Mouse (Mus musculus): ENCODE results near the gene 4933415A04Rik. TPM values are rescaled to one million over a fixed set of nuclear protein-coding genes. Genes with fewer than 3 reads are reported as not detected.

The 4933415A04Rik gene
- polyA plus RNA-seq, 1 experiment from 2014 or later = 8.5 TPM

DNA sequence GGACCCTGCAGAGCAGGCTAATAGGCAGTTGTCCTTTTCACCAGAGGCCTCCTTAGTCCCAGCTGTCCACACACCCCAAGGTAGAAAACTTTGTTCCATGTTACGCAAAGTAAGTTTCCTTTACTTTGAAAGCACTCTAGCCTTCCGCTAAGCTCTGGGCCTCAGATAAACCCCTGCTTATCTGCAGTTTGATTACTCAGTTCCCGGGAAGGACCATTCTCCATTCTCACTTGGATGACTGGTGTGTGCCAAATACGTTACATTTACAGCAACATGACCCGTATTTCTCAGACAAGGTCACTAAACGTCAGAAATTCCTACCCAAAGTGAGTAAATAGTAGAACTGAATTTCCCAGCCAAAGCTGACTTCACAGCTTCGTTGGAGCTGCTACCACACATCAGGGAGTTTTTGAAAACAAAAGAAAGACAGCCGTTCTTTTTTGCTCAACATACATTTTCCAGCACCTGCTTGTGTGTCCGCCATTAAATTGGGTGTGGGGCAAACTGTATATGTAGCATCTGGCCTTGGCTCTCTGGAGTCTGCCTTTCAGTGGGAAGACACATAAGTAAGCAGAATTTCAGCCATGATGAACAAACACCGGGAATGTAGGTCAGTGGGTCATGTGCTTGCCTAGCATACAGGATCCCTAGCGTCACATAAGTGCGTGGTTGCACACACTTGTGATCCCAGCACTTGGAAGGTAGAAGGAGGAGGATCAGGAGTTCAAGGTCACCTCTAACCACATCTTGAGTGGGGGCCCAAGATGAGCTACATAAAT is 38.0 kb upstream of the 4933415A04Rik start:
- H3K9ac ChIP-seq (ENCODE audit: low read length) = no peak overlapping the region
- no peak overlapping the region for H3K4me3 ChIP-seq (ENCODE audit: low read depth, low read length)
- no peak overlapping the region for H3K4me2 ChIP-seq (ENCODE audit: low read depth, low read length, severe bottlenecking)
- ATAC-seq (replicated peaks; ENCODE audit: low FRiP score) = 0 out of 2 replicates have a peak, but pooled peaks have one; percentile 1
- no peak for DNase-seq (ENCODE audit: low spot score)
- H3K9me3 ChIP-seq (ENCODE audit: control insufficient read depth, low read length) = no peaks in the 10 kb centered on the region
- H3K27ac ChIP-seq (ENCODE audit: low read depth, low read length) = no peak overlapping the region
- WGBS = 51% methylated on average over 12 of the region's 12 CpGs
- no peaks in the 10 kb centered on the region for H3K36me3 ChIP-seq (ENCODE audit: control insufficient read depth, insufficient read depth, low read length)
- peaks cover 22% of the 10 kb centered on the region for H3K4me1 ChIP-seq (replicated peaks; ENCODE audit: control insufficient read depth, insufficient read depth, low read length)
- no peaks in the 10 kb centered on the region for H3K27me3 ChIP-seq (ENCODE audit: control insufficient read depth, insufficient read depth, low read length)

DNA sequence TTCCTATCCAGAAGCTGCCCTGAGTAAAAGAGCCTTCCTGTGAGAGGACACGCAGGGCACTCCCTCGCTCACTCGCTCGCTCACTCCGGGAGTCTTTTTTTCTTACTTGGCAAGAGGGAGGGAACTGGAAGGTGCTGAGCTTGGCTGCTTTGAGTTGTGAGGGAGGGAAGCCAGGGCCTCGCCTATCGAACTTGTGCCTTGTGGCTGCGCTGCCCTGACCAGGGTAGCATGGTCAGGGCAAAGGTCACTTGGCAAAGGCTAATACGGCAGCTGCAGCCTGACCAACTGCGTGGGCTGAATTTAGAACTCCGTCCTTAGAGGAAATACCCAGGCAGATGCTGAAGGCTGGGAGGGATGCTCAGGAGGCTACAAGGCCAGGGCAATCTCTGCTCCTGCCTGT is 37.1 kb upstream of the 4933415A04Rik start:
- Histone ChIP-seq H3K27ac (ENCODE audit: low read depth, low read length) (no peak overlapping the region), H3K27me3 (ENCODE audit: control insufficient read depth, insufficient read depth, low read length) (no peaks in the 10 kb centered on the region), H3K4me2 (ENCODE audit: low read depth, low read length, severe bottlenecking) (no peak overlapping the region), H3K9me3 (ENCODE audit: control insufficient read depth, low read length) (no peaks in the 10 kb centered on the region), H3K4me1 (replicated peaks; ENCODE audit: control insufficient read depth, insufficient read depth, low read length) (peaks cover 22% of the 10 kb centered on the region), H3K36me3 (ENCODE audit: control insufficient read depth, insufficient read depth, low read length) (no peaks in the 10 kb centered on the region), H3K9ac (ENCODE audit: low read length) (no peak overlapping the region), H3K4me3 (ENCODE audit: low read depth, low read length) (no peak overlapping the region)
- ATAC-seq (replicated peaks; ENCODE audit: low FRiP score) (no peak), DNase-seq (ENCODE audit: low spot score) (no peak)
- WGBS = 53% methylated on average over 11 of the region's 11 CpGs

- Histone ChIP-seq H3K4me2 (ENCODE audit: low read depth, low read length, severe bottlenecking) (no peak overlapping the region), H3K9me3 (ENCODE audit: control insufficient read depth, low read length) (no peaks in the 10 kb centered on the region), H3K4me3 (ENCODE audit: low read depth, low read length) (no peak overlapping the region), H3K27ac (ENCODE audit: low read depth, low read length) (no peak overlapping the region), H3K4me1 (replicated peaks; ENCODE audit: control insufficient read depth, insufficient read depth, low read length) (peaks cover 17% of the 10 kb centered on the region), H3K27me3 (ENCODE audit: control insufficient read depth, insufficient read depth, low read length) (no peaks in the 10 kb centered on the region), H3K36me3 (ENCODE audit: control insufficient read depth, insufficient read depth, low read length) (no peaks in the 10 kb centered on the region), H3K9ac (ENCODE audit: low read length) (no peak overlapping the region)
- ATAC-seq (replicated peaks; ENCODE audit: low FRiP score) (no peak), DNase-seq (ENCODE audit: low spot score) (no peak)
- WGBS = 87% methylated on average over 3 of the region's 3 CpGs
These were observed 35.1 kb upstream of the 4933415A04Rik start for GRCm38 (mm10) chr11:43551756-43552155.

- H3K4me3 ChIP-seq (ENCODE audit: low read depth, low read length) = no peak overlapping the region
- no peaks in the 10 kb centered on the region; the same call in 1 of the 2 replicates for H3K36me3 ChIP-seq (ENCODE audit: control insufficient read depth, insufficient read depth, low read length)
- H3K27me3 ChIP-seq (ENCODE audit: control insufficient read depth, insufficient read depth, low read length) = no peaks in the 10 kb centered on the region
- 0 out of 2 replicates have a peak, but pooled peaks have one; percentile 20 for ATAC-seq (replicated peaks; ENCODE audit: low FRiP score)
- H3K27ac ChIP-seq (ENCODE audit: low read depth, low read length) = no peak overlapping the region
- H3K4me1 ChIP-seq (replicated peaks; ENCODE audit: control insufficient read depth, insufficient read depth, low read length) = peaks cover 15% of the 10 kb centered on the region
- H3K9ac ChIP-seq (ENCODE audit: low read length) = no peak overlapping the region
- WGBS = 78% methylated on average over 6 of the region's 6 CpGs
- H3K4me2 ChIP-seq (ENCODE audit: low read depth, low read length, severe bottlenecking) = no peak overlapping the region
- DNase-seq (ENCODE audit: low spot score) = no peak
- H3K9me3 ChIP-seq (ENCODE audit: control insufficient read depth, low read length) = no peaks in the 10 kb centered on the region
These were observed 34.2 kb upstream of the 4933415A04Rik start for GRCm38 (mm10) chr11:43552675-43553074.

DNA sequence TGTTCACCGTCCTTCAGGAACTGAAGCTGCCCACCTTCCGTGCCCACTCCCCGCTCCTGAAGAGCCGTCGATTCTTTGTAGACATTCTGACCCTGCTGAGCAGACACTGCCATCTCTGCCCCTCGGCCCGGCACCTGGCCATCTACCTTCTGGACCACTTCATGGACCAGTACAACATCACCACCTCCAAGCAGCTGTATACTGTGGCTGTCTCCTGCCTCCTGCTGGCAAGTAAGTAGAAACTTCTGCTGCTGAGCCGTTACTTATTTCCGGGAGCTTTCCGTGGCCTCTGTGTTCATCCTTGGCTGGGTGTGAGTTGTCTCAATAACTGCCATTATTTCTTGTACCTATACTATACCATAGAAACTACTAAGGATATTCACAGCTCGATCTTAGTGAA is 30.3 kb upstream of the 4933415A04Rik start:
- Histone ChIP-seq H3K9ac (ENCODE audit: low read length) (no peak overlapping the region), H3K4me2 (ENCODE audit: low read depth, low read length, severe bottlenecking) (no peak overlapping the region), H3K27me3 (ENCODE audit: control insufficient read depth, insufficient read depth, low read length) (no peaks in the 10 kb centered on the region), H3K27ac (ENCODE audit: low read depth, low read length) (no peak overlapping the region), H3K9me3 (ENCODE audit: control insufficient read depth, low read length) (no peaks in the 10 kb centered on the region), H3K4me1 (replicated peaks; ENCODE audit: control insufficient read depth, insufficient read depth, low read length) (peaks cover 5% of the 10 kb centered on the region), H3K4me3 (ENCODE audit: low read depth, low read length) (no peak overlapping the region), H3K36me3 (ENCODE audit: control insufficient read depth, insufficient read depth, low read length) (no peaks in the 10 kb centered on the region; the same call in 1 of the 2 replicates)
- WGBS = 91% methylated on average over 11 of the region's 11 CpGs
- DNase-seq (ENCODE audit: low spot score) (no peak), ATAC-seq (replicated peaks; ENCODE audit: low FRiP score) (no peak)

- Histone ChIP-seq H3K4me1 (replicated peaks; ENCODE audit: control insufficient read depth, insufficient read depth, low read length) (peaks cover 5% of the 10 kb centered on the region), H3K9me3 (ENCODE audit: control insufficient read depth, low read length) (no peaks in the 10 kb centered on the region), H3K4me2 (ENCODE audit: low read depth, low read length, severe bottlenecking) (no peak overlapping the region), H3K4me3 (ENCODE audit: low read depth, low read length) (no peak overlapping the region), H3K36me3 (ENCODE audit: control insufficient read depth, insufficient read depth, low read length) (no peaks in the 10 kb centered on the region; the same call in 1 of the 2 replicates), H3K27me3 (ENCODE audit: control insufficient read depth, insufficient read depth, low read length) (no peaks in the 10 kb centered on the region), H3K27ac (ENCODE audit: low read depth, low read length) (peak overlapping the region; percentile 48; the same call in 1 of the 2 replicates), H3K9ac (ENCODE audit: low read length) (no peak overlapping the region)
- no peak for DNase-seq (ENCODE audit: low spot score)
- WGBS = 9% methylated on average over 5 of the region's 6 CpGs
- ATAC-seq (replicated peaks; ENCODE audit: low FRiP score) = 0 out of 2 replicates have a peak, but pooled peaks have one; percentile 20
These were observed 27.1 kb upstream of the 4933415A04Rik start for GRCm38 (mm10) chr11:43559515-43560292.

DNA sequence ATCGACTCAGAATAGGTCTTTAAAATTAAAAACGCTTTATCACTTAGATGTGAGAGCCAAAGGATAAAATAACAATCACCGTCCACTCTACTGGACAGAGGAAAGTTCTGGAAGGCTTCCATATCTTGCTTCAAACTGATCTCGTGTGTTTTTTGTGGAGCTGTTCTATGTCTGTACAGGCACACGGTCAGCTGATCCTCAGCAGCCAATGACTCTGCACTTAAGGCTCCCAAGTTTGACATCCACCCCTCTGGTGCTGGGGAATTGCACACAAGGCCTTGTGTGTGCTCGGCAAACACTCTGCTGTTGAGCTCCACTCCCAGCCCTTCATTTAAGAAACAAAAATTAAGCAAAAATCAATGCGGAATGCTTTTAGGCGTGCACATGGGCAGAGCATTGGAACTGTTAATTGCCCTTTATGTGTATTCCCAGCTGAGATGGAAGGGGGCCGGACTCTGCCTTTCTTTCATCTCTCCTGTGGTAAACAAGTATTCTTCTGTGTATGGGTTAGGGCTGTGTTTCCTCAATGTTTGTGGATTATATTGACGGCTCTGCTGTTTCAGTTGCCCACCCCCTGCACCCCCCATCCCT is 23.1 kb upstream of the 4933415A04Rik start:
- no peak overlapping the region for H3K4me3 ChIP-seq (ENCODE audit: low read depth, low read length)
- H3K27me3 ChIP-seq (ENCODE audit: control insufficient read depth, insufficient read depth, low read length) = no peaks in the 10 kb centered on the region
- H3K9me3 ChIP-seq (ENCODE audit: control insufficient read depth, low read length) = no peaks in the 10 kb centered on the region
- H3K36me3 ChIP-seq (ENCODE audit: control insufficient read depth, insufficient read depth, low read length) = no peaks in the 10 kb centered on the region
- ATAC-seq (replicated peaks; ENCODE audit: low FRiP score) (0 out of 2 replicates have a peak, but pooled peaks have one; percentile 34), DNase-seq (ENCODE audit: low spot score) (no peak)
- no peak overlapping the region for H3K4me2 ChIP-seq (ENCODE audit: low read depth, low read length, severe bottlenecking)
- no peak overlapping the region; the same call in 1 of the 2 replicates for H3K9ac ChIP-seq (ENCODE audit: low read length)
- H3K27ac ChIP-seq (ENCODE audit: low read depth, low read length) = no peak overlapping the region
- 58% methylated on average over 10 of the region's 10 CpGs for WGBS
- H3K4me1 ChIP-seq (replicated peaks; ENCODE audit: control insufficient read depth, insufficient read depth, low read length) = peaks cover 15% of the 10 kb centered on the region

DNA sequence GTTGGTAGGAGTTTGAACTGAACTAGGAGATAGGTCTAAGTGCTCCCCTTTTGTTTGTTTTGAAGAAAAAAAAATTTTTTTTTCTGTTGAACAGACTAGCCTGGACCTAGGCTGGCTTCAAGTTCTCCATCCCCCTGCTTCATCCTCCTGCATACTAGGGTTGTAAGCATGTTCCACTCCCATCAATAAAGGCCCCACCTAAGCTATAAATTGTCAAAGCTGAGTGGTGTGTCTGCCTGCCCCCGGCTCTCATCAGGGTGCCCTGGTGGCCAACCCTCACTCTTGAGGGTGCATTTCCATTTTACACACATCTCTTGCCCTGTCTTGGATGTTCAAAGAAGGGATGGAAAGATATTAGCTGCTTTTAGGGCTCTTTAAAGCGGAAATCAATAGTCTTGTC is 21.4 kb upstream of the 4933415A04Rik start:
- Histone ChIP-seq H3K4me1 (replicated peaks; ENCODE audit: control insufficient read depth, insufficient read depth, low read length) (peaks cover 11% of the 10 kb centered on the region; the same call in 1 of the 2 replicates), H3K9ac (ENCODE audit: low read length) (no peak overlapping the region), H3K27me3 (ENCODE audit: control insufficient read depth, insufficient read depth, low read length) (no peaks in the 10 kb centered on the region), H3K4me2 (ENCODE audit: low read depth, low read length, severe bottlenecking) (no peak overlapping the region), H3K4me3 (ENCODE audit: low read depth, low read length) (no peak overlapping the region), H3K9me3 (ENCODE audit: control insufficient read depth, low read length) (no peaks in the 10 kb centered on the region), H3K27ac (ENCODE audit: low read depth, low read length) (no peak overlapping the region), H3K36me3 (ENCODE audit: control insufficient read depth, insufficient read depth, low read length) (no peaks in the 10 kb centered on the region)
- WGBS = 21% methylated on average over 2 of the region's 2 CpGs
- DNase-seq (ENCODE audit: low spot score) (no peak), ATAC-seq (replicated peaks; ENCODE audit: low FRiP score) (peak; percentile 6; the same call in 1 of the 2 replicates)
